Mouse (Mus musculus) 416B (cell line): ENCODE measurements around the gene Hist2h2be.

Experiments
- DNase-seq: peaks from one replicate; pipeline ENCODE4 v3.0.0; 2011; ENCODE audit warnings: low read depth

Gene Hist2h2be

DNA sequence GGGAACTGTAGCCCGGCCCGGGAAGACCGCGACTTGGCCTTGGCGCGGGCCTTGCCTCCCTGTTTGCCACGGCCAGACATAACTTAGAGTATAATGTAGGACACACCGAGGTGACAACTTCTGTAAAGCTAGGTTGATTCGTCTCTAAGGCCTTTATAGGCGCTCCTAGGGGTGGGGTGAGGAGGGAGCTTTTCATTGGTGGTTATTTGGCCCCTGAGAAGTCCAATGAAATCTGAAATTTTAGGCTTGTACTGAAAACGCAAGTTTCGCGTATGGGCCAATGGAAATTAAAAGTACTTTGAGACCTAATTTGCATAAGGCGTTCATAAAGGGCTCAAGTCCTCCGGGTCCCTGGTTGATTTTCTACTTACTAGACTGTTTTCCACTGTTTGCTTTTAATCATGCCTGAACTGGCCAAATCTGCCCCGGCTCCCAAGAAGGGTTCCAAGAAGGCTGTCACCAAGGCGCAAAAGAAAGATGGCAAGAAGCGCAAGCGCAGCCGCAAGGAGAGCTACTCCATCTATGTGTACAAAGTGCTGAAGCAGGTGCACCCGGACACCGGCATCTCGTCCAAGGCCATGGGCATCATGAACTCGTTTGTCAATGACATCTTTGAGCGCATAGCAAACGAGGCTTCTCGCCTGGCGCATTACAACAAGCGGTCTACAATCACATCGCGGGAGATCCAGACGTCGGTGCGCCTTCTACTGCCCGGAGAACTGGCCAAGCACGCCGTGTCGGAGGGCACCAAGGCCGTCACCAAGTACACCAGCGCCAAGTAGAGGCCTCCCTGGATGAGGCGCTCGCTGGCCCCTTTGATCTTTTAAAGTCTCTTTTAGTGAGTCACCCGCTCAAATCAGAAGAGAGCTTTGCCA lies at the start of gene Hist2h2be, which contains the start of gene Hist2h2ac:
Gene Hist2h2be (plus strand): TSS at position 355 of the 875 bp plus-strand sequence.
Gene Hist2h2ac (minus strand): TSS at position 116 of the 875 bp plus-strand sequence.
- peak; percentile 100 for DNase-seq

DNA sequence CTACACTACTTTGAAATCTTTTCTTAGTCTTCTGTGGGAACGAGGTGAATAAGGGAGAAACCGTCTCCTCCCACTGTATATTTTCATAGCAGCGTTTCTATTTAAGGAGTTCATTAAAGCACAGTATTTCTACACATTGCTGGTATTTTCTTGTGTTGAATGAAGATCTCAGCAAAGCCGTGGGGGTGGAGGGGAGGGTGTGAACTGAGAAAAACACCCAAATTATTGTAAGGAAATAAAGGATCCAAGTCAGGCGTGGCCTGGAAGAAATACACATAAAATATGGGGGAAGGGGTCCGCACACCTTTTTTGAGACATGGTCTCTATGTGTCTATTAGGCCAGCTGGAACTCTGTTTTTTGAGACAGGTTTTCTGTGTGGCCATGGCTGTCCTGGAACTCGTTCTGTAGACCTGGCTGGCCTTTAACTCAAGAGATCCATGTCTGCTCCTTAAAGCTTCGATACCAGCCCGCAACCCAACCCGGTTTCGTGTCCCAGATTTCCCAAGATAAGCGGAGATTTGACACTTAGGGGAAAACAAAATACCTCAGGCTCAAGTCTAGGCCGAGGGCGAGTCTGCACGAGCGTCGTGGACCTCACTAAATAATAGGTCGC lies 49.2 kb upstream of the Hist2h2be start:
- DNase-seq: no peak

DNA sequence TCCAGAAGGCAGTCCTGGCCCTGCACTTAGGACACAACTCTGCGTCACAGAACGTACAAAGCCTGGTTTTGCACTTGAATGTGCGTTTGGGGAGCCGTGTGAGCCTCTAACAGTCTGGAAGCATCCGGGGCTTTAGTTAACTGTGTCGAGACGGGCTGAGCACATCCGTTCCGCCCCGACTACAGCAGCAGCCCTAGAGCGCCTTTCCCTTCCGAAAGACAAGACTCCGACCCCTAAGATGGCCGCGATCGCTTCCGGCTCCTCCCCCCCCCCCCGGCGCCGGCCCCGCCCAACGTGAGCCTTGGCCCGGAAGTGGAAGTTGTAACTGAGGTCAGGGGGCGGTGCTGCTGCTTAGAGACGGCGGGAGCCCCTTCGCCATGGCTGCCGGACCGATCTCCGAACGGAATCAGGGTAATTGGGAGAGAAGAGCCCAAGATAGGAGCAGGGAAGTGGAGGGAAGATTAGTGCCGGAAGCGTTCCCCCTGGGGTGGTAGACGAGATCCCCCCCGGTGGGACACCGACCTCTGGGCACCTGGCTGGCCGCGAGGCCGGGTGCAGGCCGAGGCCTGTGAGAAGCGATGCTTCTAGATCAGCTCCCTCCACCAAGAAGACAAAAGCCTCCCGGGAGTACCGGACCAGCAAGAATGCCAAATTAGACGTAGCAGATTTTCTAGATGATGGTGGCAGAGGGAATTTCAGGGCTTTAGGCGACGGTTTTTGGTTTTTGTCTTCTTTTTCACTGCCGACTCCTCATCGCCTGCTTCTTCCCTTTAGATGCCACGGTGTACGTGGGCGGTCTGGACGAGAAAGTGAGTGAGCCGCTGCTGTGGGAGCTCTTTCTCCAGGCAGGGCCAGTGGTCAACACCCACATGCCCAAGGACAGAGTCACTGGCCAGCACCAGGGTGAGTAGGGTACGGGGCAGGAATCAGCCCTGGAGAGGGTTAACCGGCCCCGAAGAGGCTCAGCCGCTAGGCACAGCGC lies 48.4 kb upstream of the Hist2h2be start, which contains the start of gene Sf3b4:
Gene Sf3b4 (plus strand): TSS at position 136 of the 982 bp plus-strand sequence.
- DNase-seq: peak; percentile 97

DNA sequence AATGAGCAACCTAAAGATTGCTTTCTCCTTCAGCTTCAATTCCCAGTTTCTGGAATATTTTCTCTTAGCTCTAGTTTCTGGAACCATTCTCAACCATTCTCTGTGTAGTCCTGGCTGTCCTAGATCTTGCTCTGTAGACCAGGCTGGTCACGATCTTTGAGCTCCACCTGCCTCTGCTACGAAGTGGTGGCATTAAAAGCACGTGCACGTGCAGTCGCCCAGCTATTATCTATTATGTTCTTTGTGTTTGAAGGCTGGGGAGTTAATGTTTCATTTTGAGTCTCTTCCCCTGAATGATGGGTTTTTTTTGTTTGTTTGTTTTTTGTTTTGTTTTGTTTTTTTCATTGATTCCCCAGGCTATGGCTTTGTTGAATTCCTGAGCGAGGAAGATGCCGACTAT lies 47.7 kb upstream of the Hist2h2be start:
- no peak for DNase-seq

DNA sequence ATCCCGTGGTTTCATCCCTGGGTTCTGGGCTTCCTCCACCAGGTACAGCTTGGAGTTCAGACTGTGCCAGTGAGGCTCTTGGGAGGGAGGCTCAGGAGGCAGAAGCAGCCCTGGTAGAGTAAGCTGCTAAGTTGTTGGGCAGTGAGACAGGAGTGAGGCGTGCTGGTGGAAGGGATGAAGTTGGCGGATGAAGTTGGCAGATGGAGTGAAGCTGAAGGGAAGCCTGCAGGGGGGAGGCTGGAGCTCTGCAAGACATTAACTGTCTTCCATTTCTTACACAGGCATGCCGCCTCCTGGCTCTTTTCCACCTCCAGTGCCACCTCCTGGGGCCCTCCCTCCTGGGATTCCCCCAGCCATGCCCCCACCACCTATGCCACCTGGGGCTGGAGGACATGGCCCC lies 46.9 kb upstream of the Hist2h2be start:
- peak; percentile 28 for DNase-seq

DNA sequence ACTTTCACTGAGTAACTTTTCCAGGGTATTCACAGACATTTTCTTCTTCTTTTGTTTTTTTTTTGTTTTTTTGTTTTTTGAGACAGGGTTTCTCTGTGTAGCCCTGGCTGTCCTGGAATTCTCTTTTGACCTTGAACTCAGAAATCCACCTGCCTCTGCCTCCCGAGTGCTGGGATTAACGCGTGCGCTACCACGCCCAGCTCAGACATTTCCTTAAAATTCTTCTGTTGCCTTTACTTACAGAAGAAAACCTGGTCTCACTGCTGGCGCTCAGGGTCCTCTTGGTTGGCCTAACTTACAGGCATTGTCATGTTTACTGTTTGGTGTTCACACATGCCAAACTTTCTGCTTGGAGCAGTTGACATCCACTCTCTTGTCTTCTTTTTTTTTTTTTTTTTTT lies 45.7 kb upstream of the Hist2h2be start:
- DNase-seq: no peak

DNA sequence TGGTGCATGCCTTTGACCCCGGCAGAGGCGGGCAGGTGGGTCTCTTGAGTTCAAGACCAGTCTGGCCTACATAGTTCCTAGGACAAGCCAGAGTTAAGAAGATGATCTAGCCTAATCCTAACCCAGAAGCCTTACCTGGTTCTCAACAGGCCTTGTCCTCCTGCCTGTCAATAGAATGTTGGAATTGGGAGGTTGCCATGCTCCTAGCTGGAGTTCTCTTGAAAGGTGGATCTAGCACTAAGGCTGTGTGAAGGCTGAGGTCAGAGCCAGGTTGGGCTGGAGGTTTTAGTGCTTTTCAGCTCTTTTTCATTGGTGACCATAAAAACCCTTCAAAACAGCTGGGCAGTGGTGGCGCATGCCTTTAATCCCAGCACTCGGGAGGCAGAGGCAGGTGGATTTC lies 42.5 kb upstream of the Hist2h2be start:
- DNase-seq: no peak

DNA sequence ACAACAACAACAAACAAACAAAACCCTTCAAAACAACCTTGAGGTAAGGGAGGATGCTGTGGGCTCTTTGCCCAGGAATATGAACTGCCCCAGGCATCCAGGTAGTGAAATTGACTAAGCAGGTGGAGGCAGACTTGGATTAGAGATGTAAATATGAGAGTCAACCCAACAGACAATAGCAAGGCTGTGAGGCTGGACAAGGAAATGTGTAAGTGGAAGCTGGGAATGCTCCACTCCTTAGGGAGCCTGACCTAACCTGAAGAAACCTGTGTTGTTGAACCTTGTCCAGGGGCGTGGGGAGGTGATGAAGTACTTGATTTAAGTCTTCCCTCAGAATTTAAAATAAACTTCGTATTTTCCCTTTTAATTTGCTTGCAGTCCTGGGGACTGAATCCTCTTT lies 42.0 kb upstream of the Hist2h2be start:
- DNase-seq: no peak

DNA sequence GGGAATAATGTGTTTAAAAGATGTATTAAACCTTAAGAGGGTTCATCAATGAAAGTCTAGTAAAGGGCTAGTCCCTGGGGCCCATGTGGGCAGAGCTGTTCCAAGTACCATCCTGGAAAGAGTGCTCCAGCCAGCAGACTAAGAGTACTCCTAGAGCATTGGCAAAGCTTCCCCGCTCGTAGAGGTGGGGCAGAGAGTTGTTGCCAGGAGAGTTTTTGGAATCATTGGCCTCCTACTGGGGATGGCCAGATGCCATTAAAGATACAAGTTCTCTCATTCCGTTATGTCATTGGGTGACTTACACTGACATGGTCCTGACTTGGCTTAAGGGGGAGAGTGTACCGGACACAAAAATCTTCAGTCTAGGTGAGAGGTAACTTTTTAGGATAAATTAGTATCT lies 41.4 kb upstream of the Hist2h2be start:
- no peak for DNase-seq

DNA sequence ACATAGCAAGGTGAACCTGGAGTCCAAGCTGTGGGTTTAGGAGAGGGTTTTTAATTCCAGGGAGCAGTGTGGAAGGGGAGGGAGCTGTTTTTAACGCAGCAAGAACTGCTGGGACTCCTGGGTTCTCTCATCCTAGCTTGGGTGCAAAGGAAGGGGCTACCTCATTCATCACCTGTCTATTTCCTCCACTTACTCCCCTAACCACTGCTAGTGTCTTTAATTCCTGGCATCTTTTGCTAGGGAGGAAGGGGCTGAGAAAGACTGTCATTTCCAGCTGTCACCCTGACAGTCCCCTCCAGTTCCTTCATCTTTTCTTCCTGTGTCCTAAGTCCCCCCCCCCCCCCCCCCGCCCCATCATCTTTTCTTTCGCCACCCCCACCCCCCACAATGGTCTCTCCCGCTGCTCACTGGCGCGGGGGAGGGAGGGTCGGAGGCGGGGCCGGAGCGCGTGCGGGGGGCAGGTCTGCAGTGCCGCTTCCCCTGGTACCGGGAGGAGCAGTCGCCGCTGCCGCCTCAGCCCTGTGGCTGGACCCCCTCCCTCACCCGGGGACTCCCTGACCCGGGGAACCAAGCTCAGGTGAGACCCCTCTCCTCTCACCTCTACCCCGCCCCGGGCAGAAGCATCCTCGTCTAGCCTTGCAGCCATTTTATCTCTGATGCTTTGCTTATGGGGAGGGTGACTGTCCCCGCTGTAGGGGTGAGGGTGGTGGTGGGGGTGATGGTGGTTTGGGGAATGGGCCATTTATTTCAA lies 40.0 kb upstream of the Hist2h2be start, which contains the start of gene Sv2a:
Gene Sv2a (plus strand): TSS at position 425 of the 751 bp plus-strand sequence.
- peak; percentile 25 for DNase-seq

DNA sequence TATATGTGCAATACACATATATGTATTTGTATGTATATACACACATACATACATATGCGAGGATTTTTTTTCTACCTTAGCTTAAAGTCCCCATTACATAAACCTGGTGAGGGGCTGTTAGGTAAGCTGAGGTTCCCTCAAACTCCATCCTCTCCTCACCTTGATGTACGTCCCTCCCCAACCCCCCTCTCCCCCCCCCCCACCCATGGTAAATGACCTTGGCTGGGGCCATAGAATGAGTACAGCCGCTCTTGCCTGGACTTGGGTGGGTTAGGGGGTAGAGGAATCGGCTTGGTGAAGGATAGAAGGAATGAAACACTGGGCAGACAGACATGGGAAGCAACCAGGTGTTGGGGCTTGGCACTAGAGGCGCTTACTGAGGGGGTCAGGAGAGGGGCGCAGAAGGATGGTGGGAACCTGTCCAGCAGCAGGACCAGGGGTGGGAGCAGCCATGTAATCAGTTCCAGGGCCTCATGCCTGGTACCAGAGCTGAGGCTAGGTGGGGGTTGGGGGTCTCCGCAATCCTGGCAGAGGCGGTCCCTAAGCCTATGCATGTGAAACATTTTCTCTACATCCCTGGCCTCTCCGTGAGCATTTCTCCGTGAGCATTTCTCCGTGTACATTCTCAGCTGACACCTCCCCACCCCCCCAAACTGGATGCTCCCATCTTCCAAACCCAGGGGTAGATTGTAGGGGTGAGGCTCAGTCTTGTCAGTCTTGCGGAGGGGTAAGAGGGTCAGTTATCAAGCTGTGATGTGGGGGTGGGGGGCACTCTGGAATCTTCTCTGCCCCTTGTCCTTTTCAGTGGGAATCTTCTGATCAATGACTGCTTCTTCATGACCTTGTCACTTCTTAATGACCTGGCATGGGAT lies 39.2 kb upstream of the Hist2h2be start:
- DNase-seq: no peak

DNA sequence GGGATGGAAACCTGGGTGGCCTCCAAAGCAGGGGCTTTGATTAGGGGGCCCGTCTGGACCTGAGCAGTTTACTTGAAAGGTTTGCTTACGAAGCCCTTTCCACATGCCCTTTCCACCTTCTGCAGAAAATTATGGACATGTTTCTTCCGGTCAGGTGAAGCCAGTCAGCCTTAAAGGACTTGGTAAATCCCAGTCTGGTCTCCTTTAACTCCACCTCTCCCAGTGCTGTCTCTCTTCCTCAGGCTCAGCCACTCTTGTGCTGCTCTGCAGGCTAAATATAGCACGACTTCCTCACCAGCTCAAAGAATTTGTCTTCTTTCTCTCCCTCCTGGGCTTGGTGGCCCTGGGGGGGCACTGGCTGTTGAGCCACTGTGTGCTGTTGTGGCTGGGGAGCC lies 38.5 kb upstream of the Hist2h2be start:
- no peak for DNase-seq

DNA sequence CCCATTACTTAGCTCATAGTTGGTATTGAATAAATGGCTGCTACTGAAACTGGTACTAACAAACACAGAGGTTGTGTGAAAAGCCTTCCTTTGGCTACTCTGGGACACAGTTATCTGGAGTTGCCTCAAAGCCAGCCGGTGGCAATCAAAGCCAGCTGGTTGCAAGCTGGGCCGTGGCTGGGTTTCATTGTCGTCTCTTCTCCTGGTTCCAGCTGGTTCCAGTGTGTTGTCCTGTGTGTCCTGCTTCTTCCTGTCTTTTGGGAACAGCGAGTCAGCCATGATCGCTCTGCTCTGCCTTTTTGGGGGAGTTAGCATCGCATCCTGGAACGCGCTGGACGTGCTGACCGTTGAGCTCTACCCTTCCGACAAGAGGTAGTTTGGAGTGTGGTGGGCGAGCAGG lies 27.9 kb upstream of the Hist2h2be start:
- no peak for DNase-seq

DNA sequence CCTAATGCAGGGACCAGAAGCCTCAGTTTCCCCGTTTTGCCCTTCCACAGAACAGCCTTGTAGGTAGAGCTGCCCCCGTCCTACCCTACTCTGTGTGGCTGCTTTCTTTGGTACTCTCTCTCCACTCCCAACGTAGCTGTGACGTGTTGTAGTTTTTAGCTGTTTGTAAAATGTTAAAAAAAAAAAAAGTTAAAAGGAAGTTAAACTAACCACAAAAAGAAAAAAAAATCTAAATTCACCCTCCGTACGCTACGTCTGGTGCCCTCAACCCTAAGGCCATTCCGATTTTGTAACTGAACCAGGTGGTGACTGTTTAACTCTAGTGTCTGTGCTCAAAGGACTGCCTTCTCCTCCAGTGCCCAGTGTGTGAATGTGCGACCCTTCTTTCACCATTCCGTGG lies 26.0 kb upstream of the Hist2h2be start:
- no peak for DNase-seq

DNA sequence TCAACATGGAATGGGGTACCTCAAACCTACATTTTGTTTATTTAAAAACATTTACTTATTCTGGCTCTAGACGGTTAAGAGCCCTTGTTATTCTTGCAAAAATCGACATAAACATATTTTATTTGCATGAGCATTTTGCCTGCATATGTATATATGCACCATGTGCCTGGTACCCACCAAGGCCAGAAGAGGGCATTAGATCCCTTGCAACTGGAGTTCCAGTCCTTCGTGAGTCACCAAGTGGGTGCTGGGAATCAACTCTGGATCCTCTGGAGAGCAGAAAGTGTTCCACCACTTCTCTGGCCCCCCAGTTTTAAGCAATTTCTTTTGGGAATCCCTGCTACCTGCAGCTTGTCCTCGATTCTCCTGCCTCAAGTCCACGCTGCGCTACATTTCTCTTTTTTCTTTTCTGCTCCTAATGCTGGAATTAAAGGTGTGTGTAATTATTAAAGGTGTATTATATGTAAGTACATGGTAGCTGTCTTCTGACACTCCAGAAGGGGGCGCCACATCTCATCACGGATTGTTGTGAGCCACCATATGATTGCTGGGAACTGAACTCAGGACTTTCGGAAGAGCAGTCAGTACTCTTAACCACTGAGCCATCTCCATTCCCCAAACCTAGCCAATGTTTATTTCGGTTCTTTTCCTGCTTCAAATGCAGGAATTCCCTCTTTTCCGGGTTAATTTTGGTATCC lies 25.2 kb upstream of the Hist2h2be start:
- no peak for DNase-seq

DNA sequence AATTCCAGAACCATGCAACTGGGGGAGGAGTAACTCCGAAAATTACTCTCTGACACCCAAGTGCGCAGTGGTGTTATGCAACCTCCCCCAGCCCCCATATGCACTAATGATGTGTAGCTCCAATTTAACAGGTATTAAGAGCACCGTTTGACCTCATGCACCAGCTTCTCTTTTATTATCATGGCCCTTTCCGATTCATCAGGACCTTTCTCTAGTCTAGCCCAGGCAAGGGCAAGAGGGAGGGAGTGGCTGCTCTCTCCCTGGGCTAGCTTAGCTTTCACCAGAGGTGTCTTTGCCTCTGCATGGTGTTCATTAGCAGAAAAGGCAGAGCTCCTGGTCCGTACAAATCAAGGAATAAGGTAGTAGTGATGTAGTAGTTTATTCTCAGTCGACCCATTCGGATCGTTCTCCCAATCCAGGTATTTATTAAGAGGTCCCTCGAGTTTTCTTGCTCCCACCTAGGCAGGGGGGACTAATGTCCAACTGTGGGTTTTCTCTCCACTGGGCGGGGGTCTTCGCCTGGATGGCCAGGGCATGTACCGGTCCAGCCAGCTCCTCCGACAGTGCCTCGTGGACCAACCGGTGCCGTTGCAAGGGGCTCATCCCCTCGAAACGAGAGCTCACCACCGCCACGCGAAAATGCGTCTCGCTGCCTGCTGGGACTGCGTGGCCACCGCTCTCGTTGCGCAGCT lies 24.3 kb upstream of the Hist2h2be start:
- no peak for DNase-seq

DNA sequence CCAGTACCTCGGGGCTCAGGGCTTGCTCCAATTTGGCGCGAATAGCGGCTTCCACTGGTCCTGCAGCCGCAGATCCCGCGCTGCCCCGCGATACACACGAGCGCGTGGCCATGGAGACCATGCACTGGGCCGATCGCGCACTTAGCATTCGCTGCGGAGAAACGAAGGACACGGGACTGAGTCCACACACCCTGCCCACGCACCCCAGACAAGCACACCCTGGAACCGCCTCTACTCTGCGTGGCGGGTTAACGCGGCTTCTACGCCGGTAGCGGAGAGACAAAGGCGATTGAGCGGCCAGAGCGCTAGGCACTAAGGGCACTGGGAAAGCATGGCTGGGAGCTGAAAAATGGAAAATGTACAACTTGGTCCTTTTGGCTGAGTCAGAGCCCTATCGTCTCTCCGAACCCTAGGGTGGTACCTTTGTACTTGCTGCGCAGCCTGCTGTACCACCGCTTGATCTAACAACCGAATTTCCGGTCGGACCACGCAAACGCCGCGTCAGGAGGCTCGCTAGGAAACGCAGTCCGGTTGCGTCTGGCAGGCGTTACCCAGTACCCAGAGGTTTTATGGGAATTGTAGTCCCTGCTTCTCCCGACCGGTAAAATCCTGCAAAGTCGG lies 23.7 kb upstream of the Hist2h2be start:
- DNase-seq: peak; percentile 95

DNA sequence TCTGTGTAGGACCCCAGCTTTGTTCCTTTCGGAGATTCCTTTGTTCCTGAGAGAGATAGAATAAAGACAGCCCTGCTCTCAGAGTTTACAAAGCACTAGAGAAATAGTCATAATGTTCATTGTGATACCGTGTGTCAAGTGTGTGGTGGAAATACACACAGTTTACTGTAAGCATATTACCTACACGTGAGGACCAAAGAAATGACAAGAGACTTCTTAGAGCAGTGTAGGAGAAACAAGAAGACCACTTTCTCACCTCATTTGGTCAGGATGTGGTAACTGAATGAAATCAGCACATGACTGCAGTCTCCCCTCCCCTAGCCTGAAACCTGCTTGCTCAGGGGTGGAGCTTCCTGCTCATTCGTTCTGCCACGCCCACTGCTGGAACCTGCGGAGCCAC lies 22.7 kb upstream of the Hist2h2be start:
- DNase-seq: peak; percentile 92
